Mouse (Mus musculus) kidney, postnatal 36 days (tissue): ENCODE measurements around the gene Prpf4b.
"Not testable (repeated sequence)": the region's sequence is repeated elsewhere in the genome, so short reads cannot be mapped to it uniquely, and the experiment has no call there.

Experiments used
- DNase-seq, 2 experiments: peaks; one replicate each; pipeline ENCODE4 v3.0.0; 2021 to 2022; ENCODE audit warnings: mixed read lengths in 2 of 2

Prpf4b gene

DNA sequence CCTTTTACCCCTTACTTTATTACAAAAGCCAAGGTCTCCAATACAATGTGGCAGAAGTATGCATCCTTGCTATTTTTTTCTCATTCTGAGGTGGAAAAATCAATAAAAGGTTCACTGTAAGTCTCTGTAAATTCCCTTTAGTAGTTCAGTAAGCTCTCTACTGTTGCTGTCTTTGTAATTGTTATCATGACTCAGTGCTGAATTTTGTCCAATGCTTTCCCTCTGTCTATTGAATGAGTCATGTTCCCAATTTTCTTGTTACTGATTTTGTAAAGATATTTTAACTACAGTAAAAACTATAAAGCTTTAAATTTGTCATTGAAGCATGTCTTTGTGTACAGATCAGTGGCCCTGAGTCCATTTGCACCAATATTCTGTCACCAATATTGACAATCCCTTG is 67.3 kb downstream of the Prpf4b start:
- DNase-seq: no peak

DNA sequence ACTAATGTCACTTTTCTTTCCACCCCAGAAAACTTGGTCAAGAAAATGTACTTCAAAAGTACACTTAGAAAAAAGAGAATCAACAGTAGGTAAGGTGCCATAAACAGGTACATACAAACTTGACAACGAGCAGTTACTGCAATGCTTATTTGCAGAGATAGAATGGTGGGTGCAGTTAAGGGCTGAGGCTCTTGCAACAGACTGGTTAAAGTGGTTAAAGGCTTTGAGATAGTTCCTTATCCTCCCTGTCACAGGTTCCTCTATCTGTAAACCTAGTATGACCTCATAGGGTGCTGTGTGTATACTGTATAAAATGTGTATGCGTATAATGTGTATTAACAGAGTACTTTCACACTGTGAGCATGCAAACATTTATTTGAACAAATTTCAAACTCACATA is 76.3 kb downstream of the Prpf4b start:
- DNase-seq: not testable (repeated sequence)
